Mouse (Mus musculus) limb, embryonic 14.5 days (tissue): ENCODE results near the gene AI481877. TPM values are rescaled to one million over a fixed set of nuclear protein-coding genes. Genes with fewer than 3 reads are reported as not detected.

Experiments used
- ATAC-seq: fragments of 200-750 bp; cut with Nextera tagmentation; 2 replicates; pipeline ENCODE4 v1.8.0; 2017; ENCODE audit warnings: low read depth, moderate number of reproducible peaks, moderate TSS enrichment; ENCODE audit not compliant: low FRiP score
- DNase-seq: peaks from one replicate; pipeline ENCODE4 v3.0.0-alpha.2; 2015; ENCODE audit warnings: low spot score
- H3K27ac ChIP-seq: fragments of 300-500 bp; sonication (generic); replicated peaks from 2 replicates; pipeline ENCODE4 v1.5.1; 2014; ENCODE audit warnings: low read depth, mild to moderate bottlenecking, low read length, moderate library complexity, mixed read lengths
- H3K27me3 ChIP-seq: fragments of 300-500 bp; sonication (generic); 2 replicates; pipeline ENCODE4 v1.6.1; 2014; ENCODE audit warnings: low read length, mixed read lengths; ENCODE audit not compliant: control insufficient read depth, insufficient read depth
- H3K36me3 ChIP-seq: fragments of 300-500 bp; sonication (generic); 2 replicates; pipeline ENCODE4 v1.6.1; 2014; ENCODE audit warnings: mild to moderate bottlenecking, low read length, moderate library complexity, mixed read lengths; ENCODE audit not compliant: control insufficient read depth, insufficient read depth
- H3K4me1 ChIP-seq: fragments of 300-500 bp; sonication (generic); 2 replicates; pipeline ENCODE4 v1.6.1; 2014; ENCODE audit warnings: antibody characterized with exemption, low read length, mixed read lengths; ENCODE audit not compliant: control insufficient read depth, insufficient read depth
- H3K4me2 ChIP-seq: fragments of 300-500 bp; sonication (generic); replicated peaks from 2 replicates; pipeline ENCODE4 v1.6.1; 2014; ENCODE audit warnings: low read depth, mild to moderate bottlenecking, low read length, moderate library complexity; ENCODE audit not compliant: severe bottlenecking
- H3K4me3 ChIP-seq: fragments of 300-500 bp; sonication (generic); replicated peaks from 2 replicates; pipeline ENCODE4 v1.5.1; 2014; ENCODE audit warnings: low read length
- H3K9ac ChIP-seq: fragments of 300-500 bp; sonication (generic); 2 replicates; pipeline ENCODE4 v1.6.1; 2014; ENCODE audit warnings: mild to moderate bottlenecking, low read depth, low read length, moderate library complexity; ENCODE audit not compliant: severe bottlenecking
- H3K9me3 ChIP-seq: fragments of 300-500 bp; sonication (generic); 2 replicates; pipeline ENCODE4 v1.6.1; 2016; ENCODE audit warnings: low read length; ENCODE audit not compliant: control insufficient read depth
- POLR2A ChIP-seq: fragments of 200-500 bp; IDR thresholded peaks from 2 replicates; pipeline ENCODE4 v1.8.0; 2012; ENCODE audit warnings: inconsistent platforms, mild to moderate bottlenecking, moderate library complexity, borderline replicate concordance; ENCODE audit not compliant: insufficient read depth, insufficient read length; ENCODE audit errors: extremely low read depth
- WGBS: fragments of 180-500 bp; shearing (Covaris S2); extraction: QIAGEN DNeasy Blood & Tissue Kit; methylation state at CpG from one replicate; pipeline ENCODE4 v1.1.7; 2014; 5-methylcytosine and 5-hydroxymethylcytosine counted together
- polyA plus RNA-seq, 2 experiments: library from polyadenylated mRNA; depleted of rRNA in 1 of 2; stranded (reverse) in 1 of 2; unstranded in 1 of 2; fragments of >200 nt; fragmentation: Nextera tagmentation in 1 of 2; extraction: Ambion mirVana in 1 of 2; gene quantifications; 2 replicates each; pipeline versions ENCODE4 v1.2.1 to v1.2.3; 2012 to 2014

Gene AI481877
- polyA plus RNA-seq, 2 experiments, result not detected

GRCm38 (mm10) chr4:59034918-59035785 is 103.6 kb downstream of the AI481877 start, which contains the start of gene Gng10:
Gene Gng10 (plus strand): TSS chr4:59035088.
- Histone ChIP-seq H3K4me1 (peaks cover 7% of the 10 kb centered on the region; the same call in 1 of the 2 replicates), H3K4me2 (peak within 1 kb of the TSS; percentile 57), H3K4me3 (peak within 1 kb of the TSS; percentile 63), H3K9ac (peak within 1 kb of the TSS; percentile 76), H3K27ac (peak within 1 kb of the TSS; percentile 75), H3K36me3 (peaks cover 19% of the 10 kb centered on the region), H3K27me3 (no peaks in the 10 kb centered on the region), H3K9me3 (no peaks in the 10 kb centered on the region)
- 0 out of 2 replicates have a peak, but pooled peaks have one; percentile 41 for TF ChIP-seq POLR2A
- 12% methylated on average over 54 of the region's 76 CpGs for WGBS
- DNase-seq, result peak; percentile 31
- ATAC-seq, result peak; percentile 92

- no peaks in the 10 kb centered on the region for H3K9me3 ChIP-seq
- no peak; the same call in 1 of the 2 replicates for ATAC-seq
- no peak overlapping the region for H3K27ac ChIP-seq
- TF ChIP-seq POLR2A, result no peak
- H3K36me3 ChIP-seq, result peaks cover 12% of the 10 kb centered on the region; the same call in 1 of the 2 replicates
- no peak overlapping the region for H3K9ac ChIP-seq
- whole genome bisulfite sequencing, result 74% methylated on average over 10 of the region's 10 CpGs
- no peak for DNase-seq
- peak overlapping the region; percentile 63 for H3K4me3 ChIP-seq
- H3K4me2 ChIP-seq, result peak overlapping the region; percentile 57
- H3K27me3 ChIP-seq, result no peaks in the 10 kb centered on the region
- peaks cover 7% of the 10 kb centered on the region; the same call in 1 of the 2 replicates for H3K4me1 ChIP-seq
Observed at GRCm38 (mm10) chr4:59034325-59034917, 104.4 kb downstream of the AI481877 start.

- H3K27me3 ChIP-seq, result no peaks in the 10 kb centered on the region
- no peak for ATAC-seq
- TF ChIP-seq POLR2A, result no peak
- 91% methylated on average over 2 of the region's 2 CpGs for WGBS
- H3K4me3 ChIP-seq, result no peak overlapping the region
- H3K9ac ChIP-seq, result no peak overlapping the region
- peaks cover 37% of the 10 kb centered on the region for H3K36me3 ChIP-seq
- DNase-seq, result no peak
- H3K27ac ChIP-seq, result no peak overlapping the region
- H3K4me2 ChIP-seq, result no peak overlapping the region
- H3K4me1 ChIP-seq, result no peaks in the 10 kb centered on the region
- no peaks in the 10 kb centered on the region for H3K9me3 ChIP-seq
Observed at GRCm38 (mm10) chr4:59016922-59017321, 121.9 kb downstream of the AI481877 start.

- Histone ChIP-seq H3K4me2 (no peak overlapping the region), H3K9me3 (no peaks in the 10 kb centered on the region), H3K27me3 (no peaks in the 10 kb centered on the region), H3K4me1 (no peaks in the 10 kb centered on the region), H3K27ac (no peak overlapping the region), H3K9ac (no peak overlapping the region), H3K36me3 (peaks cover 31% of the 10 kb centered on the region), H3K4me3 (no peak overlapping the region)
- DNase-seq, result no peak
- ATAC-seq, result no peak
- no peak for TF ChIP-seq POLR2A
- WGBS, result 80% methylated on average over 3 of the region's 3 CpGs
Observed at GRCm38 (mm10) chr4:59015181-59015580, 123.6 kb downstream of the AI481877 start.

- no peak for DNase-seq
- no peak for TF ChIP-seq POLR2A
Observed at GRCm38 (mm10) chr4:59011446-59011845, 127.3 kb downstream of the AI481877 start.

More at GRCm38 (mm10) chr4:59011446-59011845, 127.3 kb downstream of the AI481877 start:
- H3K9ac ChIP-seq, result no peak overlapping the region
- peaks cover 2% of the 10 kb centered on the region; the same call in 1 of the 2 replicates for H3K4me1 ChIP-seq
- no peak overlapping the region for H3K4me3 ChIP-seq
- 79% methylated on average over 3 of the region's 3 CpGs for WGBS
- peaks cover under 1% of the 10 kb centered on the region for H3K36me3 ChIP-seq
- no peak for ATAC-seq
- H3K9me3 ChIP-seq, result no peaks in the 10 kb centered on the region
- no peak overlapping the region for H3K4me2 ChIP-seq
- H3K27me3 ChIP-seq, result no peaks in the 10 kb centered on the region
- H3K27ac ChIP-seq, result no peak overlapping the region
